Mouse (Mus musculus) testis, adult 2 months (tissue): ENCODE measurements around the gene Fbxw4. TPM values are rescaled to one million over a fixed set of nuclear protein-coding genes. Genes with fewer than 3 reads are reported as not detected.

ENCODE experiments used
- H3K27ac ChIP-seq: fragments of 200-500 bp; 2 replicates; pipeline ENCODE4 v1.5.1; 2012; ENCODE audit warnings: low read depth, low read length; ENCODE audit not compliant: control insufficient read depth, insufficient read depth
- H3K27me3 ChIP-seq: fragments of 200-500 bp; 2 replicates; pipeline ENCODE4 v1.6.1; 2012; ENCODE audit warnings: mild to moderate bottlenecking, low read length, moderate library complexity; ENCODE audit not compliant: control insufficient read depth, insufficient read depth
- H3K36me3 ChIP-seq: fragments of 200-500 bp; 2 replicates; pipeline ENCODE4 v1.6.1; 2012; ENCODE audit warnings: mild to moderate bottlenecking, low read length; ENCODE audit not compliant: control insufficient read depth, insufficient read depth
- H3K4me1 ChIP-seq: fragments of 200-500 bp; 2 replicates; pipeline ENCODE4 v1.6.1; 2012; ENCODE audit warnings: low read length; ENCODE audit not compliant: control insufficient read depth, insufficient read depth
- H3K4me3 ChIP-seq: fragments of 200-500 bp; 2 replicates; pipeline ENCODE4 v1.5.1; 2012; ENCODE audit warnings: low read depth, mild to moderate bottlenecking, low read length, moderate library complexity, mixed read lengths; ENCODE audit not compliant: control insufficient read depth
- CTCF ChIP-seq: fragments of 200-500 bp; IDR thresholded peaks from 2 replicates; pipeline ENCODE4 v1.5.1; 2012; ENCODE audit warnings: low read depth, mild to moderate bottlenecking, inconsistent platforms, low read length, moderate library complexity; ENCODE audit not compliant: control insufficient read depth, insufficient read depth, insufficient replicate concordance
- POLR2A ChIP-seq: fragments of 200-500 bp; IDR thresholded peaks from 2 replicates; pipeline ENCODE4 v1.6.1; 2012; ENCODE audit warnings: low read depth, mild to moderate bottlenecking, inconsistent platforms, low read length, moderate library complexity; ENCODE audit not compliant: control insufficient read depth
- polyA plus RNA-seq: library from polyadenylated mRNA; depleted of rRNA; stranded (reverse); fragments of >200 nt; gene quantifications from 2 replicates; pipeline ENCODE4 v1.2.3, GENCODE M21; 2012

Gene Fbxw4
- polyA plus RNA-seq, 1 experiment = 21.5 TPM

- TF ChIP-seq POLR2A (no peak), CTCF (peak; percentile 63)
- Histone ChIP-seq H3K4me3 (peak overlapping the region; percentile 54), H3K36me3 (no peaks in the 10 kb centered on the region), H3K4me1 (peaks cover 23% of the 10 kb centered on the region), H3K27ac (no peak overlapping the region), H3K27me3 (no peaks in the 10 kb centered on the region)
Observed at GRCm38 (mm10) chr19:45544925-45545321, 115.2 kb downstream of the Fbxw4 start.

DNA sequence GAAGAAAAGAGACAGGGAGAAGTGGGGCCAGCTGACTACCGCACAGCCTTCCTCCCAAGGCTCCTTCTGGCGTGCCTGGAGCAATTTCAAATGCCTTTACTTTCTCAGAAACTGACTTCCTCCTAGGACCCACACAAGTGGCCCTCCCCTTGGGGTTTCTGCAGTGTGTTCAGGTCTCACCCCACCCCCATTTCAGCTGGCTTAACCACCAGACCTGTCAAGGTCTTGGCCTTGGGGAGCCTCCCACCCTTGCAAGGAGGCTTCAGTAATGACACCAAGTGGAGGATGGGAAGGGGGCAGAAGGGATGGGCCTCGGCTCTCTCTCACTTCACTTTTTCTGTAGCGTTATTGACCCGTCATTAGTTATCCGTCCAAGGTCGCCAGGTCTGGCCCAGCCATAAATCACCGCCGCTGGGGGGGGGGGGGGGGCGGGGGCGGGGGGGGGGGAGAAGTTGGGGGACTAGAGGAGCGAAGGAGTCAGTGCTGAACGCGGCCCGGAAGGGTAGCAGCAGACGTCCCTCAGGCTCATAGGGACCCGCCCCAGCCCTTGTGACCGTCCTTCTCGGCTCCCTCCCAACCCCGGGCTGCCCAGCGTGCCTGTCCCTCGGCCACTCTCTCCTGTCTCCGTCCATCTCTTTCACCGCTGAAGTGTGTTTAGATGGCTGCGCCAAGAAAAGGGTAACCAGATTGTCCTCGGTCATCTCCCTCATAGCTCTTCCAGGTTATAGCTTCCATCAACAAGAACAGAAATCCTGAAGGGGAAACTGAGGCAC is 115.8 kb downstream of the Fbxw4 start:
- no peaks in the 10 kb centered on the region for H3K36me3 ChIP-seq
- H3K27ac ChIP-seq = no peak overlapping the region
- H3K4me3 ChIP-seq = peak overlapping the region; percentile 54
- TF ChIP-seq CTCF (no peak), POLR2A (no peak)
- peaks cover 23% of the 10 kb centered on the region for H3K4me1 ChIP-seq
- no peaks in the 10 kb centered on the region for H3K27me3 ChIP-seq

DNA sequence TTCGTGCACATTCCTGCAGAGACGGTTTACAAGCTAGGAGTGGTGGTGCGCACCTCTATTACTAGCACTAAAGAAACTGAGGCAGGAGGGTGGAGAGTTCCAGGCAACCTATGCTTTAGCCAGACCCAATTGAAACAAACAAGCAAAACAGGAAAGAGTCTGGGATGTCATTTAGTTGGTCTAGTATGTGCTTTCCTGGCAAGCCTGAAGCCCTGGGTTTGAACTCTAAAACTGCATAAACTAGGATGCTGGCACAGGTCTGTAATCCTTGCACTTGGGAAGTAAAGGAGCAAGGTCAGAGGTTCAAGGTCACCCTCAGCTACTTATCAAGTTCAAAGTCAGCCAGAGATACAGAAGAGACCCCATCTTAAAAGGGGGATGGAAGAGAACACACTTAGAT is 118.1 kb downstream of the Fbxw4 start:
- Histone ChIP-seq H3K27ac (no peak overlapping the region), H3K27me3 (no peaks in the 10 kb centered on the region)

GRCm38 (mm10) chr19:45541409-45542041 is 118.6 kb downstream of the Fbxw4 start:
- H3K4me3 ChIP-seq = peak overlapping the region; percentile 11
- no peak overlapping the region for H3K27ac ChIP-seq
- H3K36me3 ChIP-seq = no peaks in the 10 kb centered on the region
- H3K4me1 ChIP-seq = peaks cover 23% of the 10 kb centered on the region
- TF ChIP-seq POLR2A = no peak
- TF ChIP-seq CTCF = no peak
- H3K27me3 ChIP-seq = no peaks in the 10 kb centered on the region

More for the DNA sequence above, 118.1 kb downstream of the Fbxw4 start:
- Histone ChIP-seq H3K4me3 (peak overlapping the region; percentile 11), H3K36me3 (no peaks in the 10 kb centered on the region), H3K4me1 (peaks cover 23% of the 10 kb centered on the region)
- TF ChIP-seq CTCF = no peak
- TF ChIP-seq POLR2A = no peak

GRCm38 (mm10) chr19:45540657-45541408 is 119.3 kb downstream of the Fbxw4 start:
- no peaks in the 10 kb centered on the region for H3K27me3 ChIP-seq
- H3K36me3 ChIP-seq = no peaks in the 10 kb centered on the region
- no peak overlapping the region for H3K27ac ChIP-seq
- no peak overlapping the region for H3K4me3 ChIP-seq
- no peak for TF ChIP-seq POLR2A
- TF ChIP-seq CTCF = no peak
- peaks cover 23% of the 10 kb centered on the region for H3K4me1 ChIP-seq

GRCm38 (mm10) chr19:45537505-45537904 is 122.6 kb downstream of the Fbxw4 start:
- peaks cover 12% of the 10 kb centered on the region for H3K4me1 ChIP-seq

DNA sequence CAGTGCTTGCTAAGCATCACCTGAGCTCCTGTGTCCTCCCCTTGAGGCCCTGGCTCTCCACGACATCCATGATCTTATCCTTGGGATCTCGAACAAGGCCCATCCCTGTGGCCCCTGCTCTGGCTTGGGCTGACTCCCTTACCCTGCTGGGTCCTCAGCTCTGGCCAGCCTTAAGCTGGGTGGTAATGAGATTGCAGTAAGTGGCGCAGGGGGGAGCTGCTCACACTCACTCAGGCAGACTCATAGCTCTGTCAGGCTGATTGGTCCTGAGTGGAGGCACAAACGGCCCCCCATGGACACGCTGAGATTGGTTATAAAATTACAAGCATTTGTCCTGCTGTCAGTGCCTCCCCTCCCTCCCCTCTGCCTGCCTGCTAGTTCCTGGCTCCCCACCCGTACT is 124.2 kb downstream of the Fbxw4 start:
- no peak overlapping the region for H3K4me3 ChIP-seq
- TF ChIP-seq POLR2A (no peak), CTCF (no peak)
- peaks cover 3% of the 10 kb centered on the region for H3K4me1 ChIP-seq
- H3K36me3 ChIP-seq = no peaks in the 10 kb centered on the region
- no peaks in the 10 kb centered on the region for H3K27me3 ChIP-seq
- H3K27ac ChIP-seq = no peak overlapping the region

More at GRCm38 (mm10) chr19:45537505-45537904, 122.6 kb downstream of the Fbxw4 start:
- no peaks in the 10 kb centered on the region for H3K27me3 ChIP-seq
- H3K36me3 ChIP-seq = no peaks in the 10 kb centered on the region
- TF ChIP-seq CTCF (peak; percentile 53; the same call in 1 of the 2 replicates), POLR2A (no peak)
- no peak overlapping the region for H3K4me3 ChIP-seq
- H3K27ac ChIP-seq = no peak overlapping the region
